Mouse (Mus musculus): ENCODE measurements around the gene Ninj2. TPM values are rescaled to one million over a fixed set of nuclear protein-coding genes. Genes with fewer than 3 reads are reported as not detected.
A peak's percentile ranks its signal among the peaks of the same experiment; 100 is the strongest.

The Ninj2 gene
- total and polyA plus RNA-seq, 3 experiments = 0.08 TPM; not detected in 2

GRCm38 (mm10) chr6:120069546-120069945 lies 23.6 kb upstream of the Ninj2 start:
- H3K27ac ChIP-seq (ENCODE audit: control insufficient read depth, low read depth, low read length) = no peak overlapping the region
- no peak overlapping the region for H3K4me3 ChIP-seq (ENCODE audit: control insufficient read depth in 1 of 2, insufficient read depth in 1 of 2, low read depth in 2 of 2, low read length in 2 of 2)
- no peak overlapping the region for H3K9ac ChIP-seq (ENCODE audit: control insufficient read depth, low read depth, low read length, poor library complexity, severe bottlenecking)
- no peak for DNase-seq (ENCODE audit: low read depth, low spot score)
- no peaks in the 10 kb centered on the region for H3K27me3 ChIP-seq (ENCODE audit: control insufficient read depth in 1 of 2, insufficient read depth in 2 of 2, low read length in 2 of 2)
- H3K4me1 ChIP-seq (ENCODE audit: control insufficient read depth in 1 of 2, insufficient read depth in 2 of 2, low read length in 2 of 2) = peaks cover 0 to 9% of the 10 kb centered on the region in 2 experiments; a peak in 2 of 4 replicates
- peaks cover 0 to 6% of the 10 kb centered on the region in 2 experiments; a peak in 2 of 4 replicates for H3K36me3 ChIP-seq (ENCODE audit: control insufficient read depth in 1 of 2, insufficient read depth in 2 of 2, low read length in 2 of 2)
- TF ChIP-seq NRF1 (IDR thresholded peaks at IDR 0.05; ENCODE audit: insufficient read depth, low read depth, low read length, poor library complexity, severe bottlenecking) (no peak), USF2 (IDR thresholded peaks at IDR 0.05; ENCODE audit: borderline replicate concordance in 1 of 2, insufficient read depth in 1 of 2, low read depth in 1 of 2, low read length in 2 of 2) (no peak), TBP (IDR thresholded peaks at IDR 0.05; ENCODE audit: low read depth, low read length) (no peak), EP300 (IDR thresholded peaks at IDR 0.05; ENCODE audit: low read depth in 1 of 2, low read length in 2 of 2) (no peak), E2F4 (IDR thresholded peaks at IDR 0.05; ENCODE audit: borderline replicate concordance, low read depth, low read length) (no peak), ELF1 (IDR thresholded peaks at IDR 0.05; ENCODE audit: low read depth, low read length) (no peak), KAT2A (conservative IDR thresholded peaks at IDR 0.05; ENCODE audit: low read depth, low read length) (no peak), MYC (IDR thresholded peaks at IDR 0.05; ENCODE audit: low read depth, low read length) (no peak), TAL1 (IDR thresholded peaks at IDR 0.05; ENCODE audit: low read length) (no peak), MYB (IDR thresholded peaks at IDR 0.05; ENCODE audit: low read depth, low read length) (no peak)
- no peaks in the 10 kb centered on the region for H3K9me3 ChIP-seq (replicated peaks; ENCODE audit: insufficient read depth, low read length)
- no peaks in the 10 kb centered on the region for H3K79me2 ChIP-seq (ENCODE audit: control insufficient read depth, insufficient read depth, low read length, poor library complexity)

GRCm38 (mm10) chr6:120072630-120073029 lies 20.5 kb upstream of the Ninj2 start:
- TF ChIP-seq CHD2 (IDR thresholded peaks at IDR 0.05; ENCODE audit: low read length) = no peak
- no peak for TF ChIP-seq POLR2AphosphoS5 (IDR thresholded peaks at IDR 0.05; ENCODE audit: borderline replicate concordance, low read depth, low read length)
- no peak for TF ChIP-seq TBP (IDR thresholded peaks at IDR 0.05; ENCODE audit: low read depth, low read length)
- no peak for TF ChIP-seq MYC (IDR thresholded peaks at IDR 0.05; ENCODE audit: low read depth, low read length)
- no peak for TF ChIP-seq ELF1 (IDR thresholded peaks at IDR 0.05; ENCODE audit: low read depth, low read length)
- H3K4me3 ChIP-seq (ENCODE audit: control insufficient read depth in 1 of 2, insufficient read depth in 1 of 2, low read depth in 2 of 2, low read length in 2 of 2) = no peak overlapping the region
- DNase-seq (ENCODE audit: low read depth, low spot score) = peak; percentile 44

More at GRCm38 (mm10) chr6:120072630-120073029, 20.5 kb upstream of the Ninj2 start:
- Histone ChIP-seq H3K4me1 (ENCODE audit: control insufficient read depth in 1 of 2, insufficient read depth in 2 of 2, low read length in 2 of 2) (no peaks in the 10 kb centered on the region), H3K36me3 (ENCODE audit: control insufficient read depth in 1 of 2, insufficient read depth in 2 of 2, low read length in 2 of 2) (no peaks in the 10 kb centered on the region), H3K9me3 (replicated peaks; ENCODE audit: insufficient read depth, low read length) (no peaks in the 10 kb centered on the region), H3K9ac (ENCODE audit: control insufficient read depth, low read depth, low read length, poor library complexity, severe bottlenecking) (no peak overlapping the region), H3K27me3 (ENCODE audit: control insufficient read depth in 1 of 2, insufficient read depth in 2 of 2, low read length in 2 of 2) (no peaks in the 10 kb centered on the region), H3K79me2 (ENCODE audit: control insufficient read depth, insufficient read depth, low read length, poor library complexity) (no peaks in the 10 kb centered on the region), H3K27ac (ENCODE audit: control insufficient read depth, low read depth, low read length) (no peak overlapping the region)

Measured in MEL (cell line).